Mouse (Mus musculus): ENCODE measurements around the gene Eif4b. TPM values are rescaled to one million over a fixed set of nuclear protein-coding genes. Genes with fewer than 3 reads are reported as not detected.
A peak's percentile ranks its signal among the peaks of the same experiment; 100 is the strongest.

The Eif4b gene
- polyA plus RNA-seq, 1 experiment from 2014 or later = 80.4 TPM

DNA sequence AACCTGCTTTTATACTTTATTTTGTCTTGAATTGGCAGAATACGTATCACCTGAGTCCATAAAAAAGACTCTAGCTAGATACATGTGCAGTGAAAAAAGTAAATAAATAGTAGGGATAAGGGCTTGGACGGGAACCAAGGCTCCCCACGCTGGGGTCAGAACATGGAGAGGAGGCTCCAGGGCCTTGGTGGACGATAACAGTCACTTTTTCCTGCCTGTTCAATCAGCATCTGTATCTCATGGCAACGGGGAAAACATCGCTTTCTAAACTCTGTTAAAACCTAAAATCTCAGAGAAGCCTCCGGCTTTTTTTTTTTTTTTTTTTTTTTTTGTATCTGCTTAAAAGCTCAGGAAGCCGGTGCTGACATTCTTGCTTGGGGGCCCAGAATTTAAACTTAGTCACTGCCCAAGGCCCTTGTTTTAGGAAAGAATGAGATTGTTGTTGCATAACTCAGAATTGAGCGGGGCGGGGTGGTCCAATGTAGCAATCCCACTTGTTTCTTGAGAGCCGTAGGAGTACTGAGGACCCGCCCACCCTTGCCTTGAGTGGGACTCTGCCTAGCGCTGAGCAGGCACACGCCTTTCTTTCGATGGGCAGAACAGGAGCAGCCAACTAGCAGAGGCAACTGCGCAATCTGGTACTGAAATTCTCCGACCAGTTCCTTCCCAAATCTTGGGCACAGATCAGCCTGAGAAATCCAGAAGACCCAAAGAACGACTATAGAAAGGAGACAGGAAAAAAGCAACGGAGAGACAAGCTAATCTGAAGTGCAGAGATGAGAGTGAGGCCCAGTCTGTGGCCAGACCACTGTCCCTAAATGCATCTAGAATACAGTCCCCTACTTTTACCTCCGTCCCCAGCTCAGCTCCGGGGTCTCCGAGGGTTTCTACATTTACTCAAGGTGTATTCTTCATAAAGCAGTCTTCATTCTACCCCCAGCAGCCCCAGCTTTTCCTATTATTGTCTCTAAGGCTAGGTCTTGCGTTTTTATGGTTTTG lies 69.6 kb downstream of the Eif4b start:
- WGBS = 57% methylated on average over 23 of the region's 23 CpGs
- Histone ChIP-seq H3K4me3 (no peak overlapping the region), H3K27ac (no peak overlapping the region), H3K27me3 (ENCODE audit: insufficient read depth, poor library complexity, severe bottlenecking) (peaks cover 60% of the 10 kb centered on the region), H3K4me1 (replicated peaks) (peaks cover 17% of the 10 kb centered on the region), H3K9me3 (no peaks in the 10 kb centered on the region), H3K36me3 (no peaks in the 10 kb centered on the region)
- no peak for DNase-seq (ENCODE audit: low spot score)

DNA sequence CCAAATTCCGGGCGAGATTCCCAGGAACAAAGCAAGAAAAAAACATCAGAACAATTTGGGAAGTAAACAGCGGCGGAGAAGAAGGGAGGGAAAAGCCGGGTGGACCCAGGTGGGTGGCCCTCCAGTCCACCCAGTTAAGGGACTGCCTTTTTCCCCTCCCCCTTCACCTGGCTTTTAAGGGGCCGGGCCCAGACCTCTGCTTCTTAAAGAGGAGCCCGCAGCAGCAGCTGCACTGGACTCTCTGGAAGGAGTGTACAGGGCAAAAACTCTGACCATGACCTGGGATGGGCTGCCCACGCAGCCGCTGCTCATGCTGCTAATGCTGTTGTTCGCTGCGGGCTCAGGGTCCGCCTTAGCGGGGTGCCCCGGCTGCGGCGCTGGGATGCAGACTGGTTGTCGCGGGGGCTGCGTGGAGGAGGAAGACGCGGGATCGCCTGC lies 70.7 kb downstream of the Eif4b start, which contains the start of gene Igfbp6:
Gene Igfbp6 (plus strand): TSS at position 89 of the 438 bp plus-strand sequence.
- Histone ChIP-seq H3K4me3 (peak within 1 kb of the TSS; percentile 37), H3K9me3 (no peaks in the 10 kb centered on the region), H3K27me3 (ENCODE audit: insufficient read depth, poor library complexity, severe bottlenecking) (peaks cover 63% of the 10 kb centered on the region), H3K36me3 (no peaks in the 10 kb centered on the region), H3K4me1 (replicated peaks) (peaks cover 20% of the 10 kb centered on the region), H3K27ac (no peak within 1 kb of the TSS)
- no peak for DNase-seq (ENCODE audit: low spot score)
- 4% methylated on average over 22 of the region's 22 CpGs for WGBS

DNA sequence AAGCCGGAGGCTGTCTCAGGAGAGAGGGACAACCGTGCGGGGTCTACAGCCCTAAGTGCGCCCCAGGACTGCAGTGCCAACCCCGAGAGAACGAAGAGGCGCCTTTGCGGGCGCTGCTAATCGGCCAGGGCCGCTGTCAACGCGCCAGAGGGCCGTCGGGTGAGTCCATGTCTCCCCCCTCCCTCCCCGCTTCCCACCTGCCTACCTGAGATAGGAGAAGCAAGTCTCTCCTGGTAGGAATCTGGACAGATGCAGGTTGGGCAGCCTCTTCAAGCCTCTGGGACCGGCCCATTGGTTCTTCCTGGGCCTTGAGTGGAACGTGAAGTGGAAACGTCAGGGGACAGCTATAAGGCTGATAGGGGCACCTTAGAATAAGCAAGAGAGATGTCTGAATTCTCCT lies 71.2 kb downstream of the Eif4b start:
- Histone ChIP-seq H3K9me3 (no peaks in the 10 kb centered on the region), H3K4me1 (replicated peaks) (peaks cover 22% of the 10 kb centered on the region), H3K36me3 (no peaks in the 10 kb centered on the region), H3K27me3 (ENCODE audit: insufficient read depth, poor library complexity, severe bottlenecking) (peaks cover 62% of the 10 kb centered on the region), H3K4me3 (peak overlapping the region; percentile 37), H3K27ac (no peak overlapping the region)
- WGBS = 14% methylated on average over 19 of the region's 19 CpGs
- DNase-seq (ENCODE audit: low spot score) = no peak

DNA sequence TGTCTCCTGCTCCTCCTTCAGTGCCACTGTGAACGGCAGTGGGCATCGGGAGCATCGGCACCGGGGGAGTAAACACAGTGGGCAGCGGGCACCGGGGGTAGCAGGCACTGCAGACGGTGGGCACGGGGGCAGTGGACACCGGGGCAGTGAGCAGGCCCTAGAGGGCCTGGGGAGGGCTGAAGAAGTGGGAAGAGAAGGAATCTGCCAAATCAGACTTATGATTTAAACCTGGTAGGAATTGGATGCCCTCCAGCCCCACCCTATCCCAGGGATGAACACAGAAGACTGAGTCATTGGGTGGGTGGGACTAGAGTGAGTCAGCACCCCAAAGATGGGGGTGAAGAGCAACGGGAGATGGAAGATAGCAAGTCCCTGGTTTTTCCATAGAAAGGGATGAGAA lies 71.8 kb downstream of the Eif4b start:
- Histone ChIP-seq H3K9me3 (no peaks in the 10 kb centered on the region), H3K27me3 (ENCODE audit: insufficient read depth, poor library complexity, severe bottlenecking) (peaks cover 60% of the 10 kb centered on the region), H3K36me3 (no peaks in the 10 kb centered on the region), H3K4me1 (replicated peaks) (peaks cover 24% of the 10 kb centered on the region), H3K27ac (no peak overlapping the region), H3K4me3 (no peak overlapping the region)
- DNase-seq (ENCODE audit: low spot score) = no peak
- 89% methylated on average over 10 of the region's 10 CpGs for WGBS

DNA sequence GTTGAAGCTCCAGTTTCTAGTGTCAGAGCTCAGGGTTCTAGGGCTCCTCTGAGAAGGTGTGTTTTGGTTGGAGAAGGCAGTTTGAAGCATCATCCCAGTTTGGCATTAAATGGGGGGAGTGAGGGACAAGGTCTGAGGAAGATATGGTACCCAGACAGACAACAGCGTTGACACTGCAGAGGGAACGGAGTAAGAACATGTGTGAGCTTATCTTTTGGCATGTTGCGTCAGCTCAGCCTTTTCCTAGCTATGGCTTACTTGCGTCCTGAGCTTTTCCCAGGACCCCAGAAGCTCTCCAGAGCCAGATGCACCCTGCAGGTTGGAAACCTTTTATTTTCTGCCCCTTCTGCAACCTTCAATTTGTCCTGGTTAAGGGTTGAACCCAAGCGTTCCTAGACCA lies 72.5 kb downstream of the Eif4b start:
- Histone ChIP-seq H3K9me3 (no peaks in the 10 kb centered on the region), H3K4me1 (replicated peaks) (peaks cover 29% of the 10 kb centered on the region), H3K4me3 (no peak overlapping the region), H3K27ac (no peak overlapping the region), H3K36me3 (no peaks in the 10 kb centered on the region), H3K27me3 (ENCODE audit: insufficient read depth, poor library complexity, severe bottlenecking) (peaks cover 60% of the 10 kb centered on the region)
- no peak for DNase-seq (ENCODE audit: low spot score)
- 84% methylated on average over 5 of the region's 5 CpGs for WGBS

Other genes with a start within 250 kb of the Eif4b start
- gene Krt1, start 223.0 kb upstream of the Eif4b start, polyA plus RNA-seq (2016; fragmentation: Nextera tagmentation; extraction: Ambion mirVana) = 0.83 and 2.0 TPM in 2 replicates
- gene Krt77, start 204.1 kb upstream of the Eif4b start, polyA plus RNA-seq (2016; fragmentation: Nextera tagmentation; extraction: Ambion mirVana) = not detected in 2 replicates
- not detected in 2 replicates for gene Krt76, start 180.9 kb upstream of the Eif4b start, polyA plus RNA-seq (2016; fragmentation: Nextera tagmentation; extraction: Ambion mirVana)
- gene Krt4, start 149.0 kb upstream of the Eif4b start, polyA plus RNA-seq (2016; fragmentation: Nextera tagmentation; extraction: Ambion mirVana) = not detected in 2 replicates
- 0.18 TPM in 1 of 2 replicates, not detected in the other for gene Krt79, start 133.4 kb upstream of the Eif4b start, polyA plus RNA-seq (2016; fragmentation: Nextera tagmentation; extraction: Ambion mirVana)
- gene Krt78, start 119.5 kb upstream of the Eif4b start, polyA plus RNA-seq (2016; fragmentation: Nextera tagmentation; extraction: Ambion mirVana) = not detected in 2 replicates
- gene Krt8, start 69.3 kb upstream of the Eif4b start, polyA plus RNA-seq (2016; fragmentation: Nextera tagmentation; extraction: Ambion mirVana) = 43.1 and 55.5 TPM in 2 replicates
- 38.6 and 53.5 TPM in 2 replicates for gene Krt18, start 45.6 kb upstream of the Eif4b start, polyA plus RNA-seq (2016; fragmentation: Nextera tagmentation; extraction: Ambion mirVana)
- gene Tns2, start 26.6 kb downstream of the Eif4b start, polyA plus RNA-seq (2016; fragmentation: Nextera tagmentation; extraction: Ambion mirVana) = 11.8 and 13.8 TPM in 2 replicates
- 14.6 and 17.6 TPM in 2 replicates for gene Spryd3, start 62.5 kb downstream of the Eif4b start, polyA plus RNA-seq (2016; fragmentation: Nextera tagmentation; extraction: Ambion mirVana)
- gene Igfbp6, start 70.6 kb downstream of the Eif4b start, polyA plus RNA-seq (2016; fragmentation: Nextera tagmentation; extraction: Ambion mirVana) = 0.20 TPM in 1 of 2 replicates, not detected in the other
- gene Soat2, start 76.8 kb downstream of the Eif4b start, polyA plus RNA-seq (2016; fragmentation: Nextera tagmentation; extraction: Ambion mirVana) = 0.35 and 0.38 TPM in 2 replicates
- 61.8 and 67.1 TPM in 2 replicates for gene Zfp740, start 129.5 kb downstream of the Eif4b start, polyA plus RNA-seq (2016; fragmentation: Nextera tagmentation; extraction: Ambion mirVana)
- 34.0 and 35.5 TPM in 2 replicates for gene Csad, start 131.0 kb downstream of the Eif4b start, polyA plus RNA-seq (2016; fragmentation: Nextera tagmentation; extraction: Ambion mirVana)
- gene Itgb7, start 158.2 kb downstream of the Eif4b start, polyA plus RNA-seq (2016; fragmentation: Nextera tagmentation; extraction: Ambion mirVana) = 0.31 and 0.90 TPM in 2 replicates
- 22.1 and 24.5 TPM in 2 replicates for gene Rarg, start 183.7 kb downstream of the Eif4b start, polyA plus RNA-seq (2016; fragmentation: Nextera tagmentation; extraction: Ambion mirVana)
- gene Gm9918, start 196.8 kb downstream of the Eif4b start, polyA plus RNA-seq (2016; fragmentation: Nextera tagmentation; extraction: Ambion mirVana) = 0.26 and 0.35 TPM in 2 replicates
- 61.5 and 66.1 TPM in 2 replicates for gene Mfsd5, start 205.7 kb downstream of the Eif4b start, polyA plus RNA-seq (2016; fragmentation: Nextera tagmentation; extraction: Ambion mirVana)
- 42.6 and 52.2 TPM in 2 replicates for gene Espl1, start 222.5 kb downstream of the Eif4b start, polyA plus RNA-seq (2016; fragmentation: Nextera tagmentation; extraction: Ambion mirVana)